In genomic region chr11:91196351-91196750, GRCm38 (mm10) we compare ENCODE assay signal across 17 mouse cellular contexts.
"Had no signal": no experiment of that assay in that cellular context is flagged by ENCODE, and none has a peak within 500 bp of the region (broad histone marks: within the 10 kb centered on the region; RNA-seq: fewer than 3 reads in every experiment).

No protein-coding gene starts in this region.

- ATAC-seq: liver, postnatal 0 days; lung, postnatal 0 days had no signal

- H3K4me1 ChIP-seq: limb, embryonic 12.5 days; limb, embryonic 15.5 days had no signal

- H3K27ac ChIP-seq: limb, embryonic 12.5 days; limb, embryonic 15.5 days; liver, embryonic 14.5 days; macrophage; neural tube, embryonic 12.5 days; neural tube, embryonic 15.5 days had no signal

- H3K9me3 ChIP-seq: limb, embryonic 12.5 days; limb, embryonic 15.5 days; neural tube, embryonic 12.5 days; neural tube, embryonic 15.5 days had no signal

- H3K4me3 ChIP-seq: limb, embryonic 12.5 days; limb, embryonic 15.5 days; neural tube, embryonic 12.5 days; neural tube, embryonic 15.5 days had no signal

- H3K4me2 ChIP-seq: limb, embryonic 12.5 days; limb, embryonic 15.5 days; liver, embryonic 11.5 days; lung, embryonic 14.5 days; neural tube, embryonic 12.5 days; neural tube, embryonic 15.5 days had no signal

- H3K36me3 ChIP-seq: limb, embryonic 12.5 days; limb, embryonic 15.5 days; neural tube, embryonic 12.5 days; neural tube, embryonic 15.5 days had no signal

- H3K9ac ChIP-seq: limb, embryonic 12.5 days; limb, embryonic 15.5 days; liver, embryonic 14.5 days; liver, postnatal 0 days; lung, embryonic 14.5 days; neural tube, embryonic 12.5 days; neural tube, embryonic 15.5 days had no signal

- H3K27me3 ChIP-seq: limb, embryonic 12.5 days; limb, embryonic 15.5 days; neural tube, embryonic 12.5 days; neural tube, embryonic 15.5 days had no signal

- DNase-seq: kidney, adult 18-20 months; kidney, adult 9 months; kidney, postnatal 14 days; kidney, postnatal 4 days; left cerebral cortex, postnatal 4 days; liver, postnatal 0 days; lung, embryonic 14.5 days; thymus, adult 18-20 months; thymus, postnatal 4 days had no signal
